Mouse (Mus musculus): ENCODE data around the gene Cdc42ep1. TPM values are rescaled to one million over a fixed set of nuclear protein-coding genes. Genes with fewer than 3 reads are reported as not detected.

Cdc42ep1 gene
- polyA plus RNA-seq, 1 experiment = 1.2 TPM

DNA sequence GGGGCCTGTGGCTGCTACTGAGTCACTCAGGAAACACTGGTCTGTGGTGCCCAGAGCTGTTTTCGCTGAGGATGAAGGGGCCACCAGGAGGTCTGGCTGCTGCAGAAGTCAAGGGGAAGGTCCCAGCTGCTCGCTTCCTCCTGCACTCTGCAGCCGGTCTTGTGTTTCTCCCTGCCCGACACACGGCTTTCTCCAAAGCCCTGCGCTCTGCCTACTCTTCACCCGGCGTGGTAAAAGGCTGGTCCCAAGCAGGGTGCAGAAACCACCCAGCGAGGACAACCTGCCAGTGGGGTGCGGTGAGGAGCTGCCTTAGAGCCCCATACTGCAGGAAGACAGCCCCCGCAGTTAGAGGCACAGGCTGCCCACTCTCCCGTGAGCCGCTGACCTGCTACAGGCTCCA lies 52.3 kb downstream of the Cdc42ep1 start:
- H3K9me3 ChIP-seq = no peaks in the 10 kb centered on the region
- H3K36me3 ChIP-seq (replicated peaks; ENCODE audit: low read length) = peaks cover 74% of the 10 kb centered on the region
- TF ChIP-seq GATA1 (IDR thresholded peaks at IDR 0.05; ENCODE audit: borderline replicate concordance, low read length) = no peak
- peaks cover 95% of the 10 kb centered on the region for H3K4me1 ChIP-seq
- H3K4me3 ChIP-seq (replicated peaks) = peak overlapping the region; percentile 91
- no peaks in the 10 kb centered on the region for H3K27me3 ChIP-seq (replicated peaks)

DNA sequence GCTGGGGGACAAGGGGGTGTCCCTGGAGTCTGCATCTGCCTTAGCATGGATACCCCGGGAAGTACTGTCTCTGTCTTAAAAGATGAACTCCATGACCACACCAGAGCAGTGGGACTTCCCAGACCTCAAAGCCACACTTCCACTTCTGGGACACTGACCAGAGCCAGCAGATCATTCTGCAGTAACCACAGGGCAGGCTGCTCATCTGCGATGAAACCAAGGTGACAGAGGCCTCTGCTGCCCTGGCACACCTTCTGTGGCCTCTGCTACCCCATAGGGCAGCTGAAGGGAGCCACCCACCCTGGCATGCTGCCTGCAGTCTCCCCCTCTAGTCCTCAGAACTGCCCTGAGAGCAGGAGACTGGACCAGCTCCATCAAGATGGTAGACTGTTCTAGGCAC lies 53.3 kb downstream of the Cdc42ep1 start:
- Histone ChIP-seq H3K9me3 (no peaks in the 10 kb centered on the region), H3K27me3 (replicated peaks) (no peaks in the 10 kb centered on the region), H3K4me1 (peaks cover 88% of the 10 kb centered on the region), H3K4me3 (replicated peaks) (peak overlapping the region; percentile 91), H3K36me3 (replicated peaks; ENCODE audit: low read length) (peaks cover 64% of the 10 kb centered on the region)
- TF ChIP-seq FLI1 (IDR thresholded peaks at IDR 0.05; ENCODE audit: low read length) (no peak), GATA1 (IDR thresholded peaks at IDR 0.05; ENCODE audit: borderline replicate concordance, low read length) (no peak)

DNA sequence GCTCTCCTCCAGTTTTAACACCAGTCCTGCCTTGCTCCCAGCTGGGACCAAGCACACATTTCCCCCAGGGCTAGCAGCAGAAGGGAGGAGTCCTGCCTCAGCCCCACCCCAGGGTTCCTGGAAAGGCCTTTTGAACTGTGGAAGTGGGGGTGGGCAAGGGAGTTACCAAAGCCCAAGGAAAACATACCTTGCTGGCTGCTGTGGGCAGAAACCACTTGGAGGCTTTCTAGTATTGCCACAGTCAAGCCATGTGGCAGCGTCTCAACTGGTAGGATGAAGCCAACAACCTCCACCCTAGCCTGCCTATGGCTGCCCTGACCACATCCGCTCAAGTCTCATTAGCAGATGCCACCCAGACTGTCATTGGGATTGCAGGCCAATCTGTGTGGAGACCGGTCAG lies 53.7 kb downstream of the Cdc42ep1 start:
- peaks cover 88% of the 10 kb centered on the region for H3K4me1 ChIP-seq
- H3K4me3 ChIP-seq (replicated peaks) = peak overlapping the region; percentile 91
- peaks cover 63% of the 10 kb centered on the region for H3K36me3 ChIP-seq (replicated peaks; ENCODE audit: low read length)
- H3K9me3 ChIP-seq = no peaks in the 10 kb centered on the region
- H3K27me3 ChIP-seq (replicated peaks) = no peaks in the 10 kb centered on the region
- TF ChIP-seq FLI1 (IDR thresholded peaks at IDR 0.05; ENCODE audit: low read length) (no peak), GATA1 (IDR thresholded peaks at IDR 0.05; ENCODE audit: borderline replicate concordance, low read length) (no peak)

DNA sequence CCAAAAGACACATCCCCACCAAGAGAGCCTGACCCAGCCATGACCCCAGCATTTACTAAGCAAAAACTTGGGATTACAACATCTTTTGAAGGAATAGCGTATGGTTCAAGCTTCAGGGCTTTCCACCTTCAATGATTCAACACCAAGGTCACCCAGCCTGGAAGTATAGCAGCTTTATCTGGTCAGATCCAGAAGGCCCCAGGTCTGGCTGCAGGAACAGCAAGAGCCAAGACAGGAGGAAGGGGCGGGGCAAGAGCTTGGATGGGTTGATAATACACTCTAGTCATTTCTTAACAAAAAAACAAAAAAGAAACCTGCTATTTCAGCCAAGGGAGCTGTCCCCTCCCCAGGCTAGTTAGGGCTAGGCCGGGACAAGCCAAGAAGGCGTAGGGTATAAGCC lies 55.1 kb downstream of the Cdc42ep1 start:
- H3K4me1 ChIP-seq = peaks cover 88% of the 10 kb centered on the region
- TF ChIP-seq GATA1 (IDR thresholded peaks at IDR 0.05; ENCODE audit: borderline replicate concordance, low read length) = no peak
- no peak for TF ChIP-seq FLI1 (IDR thresholded peaks at IDR 0.05; ENCODE audit: low read length)
- H3K4me3 ChIP-seq (replicated peaks) = peak overlapping the region; percentile 99
- no peaks in the 10 kb centered on the region for H3K9me3 ChIP-seq
- no peaks in the 10 kb centered on the region for H3K27me3 ChIP-seq (replicated peaks)
- peaks cover 62% of the 10 kb centered on the region for H3K36me3 ChIP-seq (replicated peaks; ENCODE audit: low read length)

DNA sequence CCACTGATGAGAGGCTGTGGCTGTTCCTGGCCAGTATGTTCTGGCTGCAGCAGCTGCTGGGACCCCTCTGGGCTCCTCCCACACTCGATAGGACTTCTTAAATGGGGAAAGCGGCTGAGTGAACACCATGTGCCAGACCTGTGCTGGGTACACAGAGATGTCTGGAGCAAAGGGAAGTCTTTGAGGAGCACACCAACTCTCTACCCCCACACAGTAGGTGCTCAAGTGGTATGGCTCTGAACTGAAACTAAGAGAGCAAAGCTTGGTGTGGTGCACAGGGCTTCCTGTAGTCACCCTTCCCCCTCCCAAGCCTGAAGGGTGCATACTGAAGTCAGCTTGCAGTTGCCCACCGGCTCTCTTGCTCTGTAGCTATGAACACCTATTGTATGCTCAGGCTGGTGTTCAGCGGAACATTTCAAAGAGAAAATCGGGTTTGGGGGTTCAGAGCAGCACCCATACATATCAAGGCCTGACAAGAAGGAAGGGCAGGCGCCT lies 56.1 kb downstream of the Cdc42ep1 start:
- TF ChIP-seq FLI1 (IDR thresholded peaks at IDR 0.05; ENCODE audit: low read length) (no peak), GATA1 (IDR thresholded peaks at IDR 0.05; ENCODE audit: borderline replicate concordance, low read length) (no peak)
- peaks cover 62% of the 10 kb centered on the region for H3K36me3 ChIP-seq (replicated peaks; ENCODE audit: low read length)
- peak overlapping the region; percentile 99 for H3K4me3 ChIP-seq (replicated peaks)
- no peaks in the 10 kb centered on the region for H3K27me3 ChIP-seq (replicated peaks)
- no peaks in the 10 kb centered on the region for H3K9me3 ChIP-seq
- H3K4me1 ChIP-seq = peaks cover 88% of the 10 kb centered on the region

DNA sequence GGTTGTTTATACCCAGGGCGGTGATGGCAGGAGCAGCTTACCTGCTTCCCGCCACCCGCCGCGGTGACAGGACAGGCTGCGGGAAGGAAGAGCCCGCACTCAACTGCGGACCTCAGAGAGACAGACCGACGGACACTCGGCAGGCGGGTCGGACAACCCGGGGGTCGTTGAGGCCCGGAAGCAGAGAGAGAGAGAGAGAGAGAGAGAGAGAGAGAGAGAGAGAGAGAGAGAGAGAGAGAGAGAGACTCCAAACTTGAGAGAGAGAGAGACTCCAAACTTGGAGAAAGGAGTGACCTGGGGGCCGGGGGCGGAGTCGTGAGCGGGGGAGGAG lies 57.0 kb downstream of the Cdc42ep1 start, which contains the start of gene Gm49510:
Gene Gm49510, plus strand, starts transcription at position 259 of the 331 bp plus-strand sequence.
- no peaks in the 10 kb centered on the region for H3K9me3 ChIP-seq
- H3K4me1 ChIP-seq = peaks cover 88% of the 10 kb centered on the region
- H3K36me3 ChIP-seq (replicated peaks; ENCODE audit: low read length) = peaks cover 62% of the 10 kb centered on the region
- TF ChIP-seq GATA1 (IDR thresholded peaks at IDR 0.05; ENCODE audit: borderline replicate concordance, low read length) (no peak), FLI1 (IDR thresholded peaks at IDR 0.05; ENCODE audit: low read length) (no peak)
- peak within 1 kb of the TSS; percentile 99 for H3K4me3 ChIP-seq (replicated peaks)
- H3K27me3 ChIP-seq (replicated peaks) = no peaks in the 10 kb centered on the region

DNA sequence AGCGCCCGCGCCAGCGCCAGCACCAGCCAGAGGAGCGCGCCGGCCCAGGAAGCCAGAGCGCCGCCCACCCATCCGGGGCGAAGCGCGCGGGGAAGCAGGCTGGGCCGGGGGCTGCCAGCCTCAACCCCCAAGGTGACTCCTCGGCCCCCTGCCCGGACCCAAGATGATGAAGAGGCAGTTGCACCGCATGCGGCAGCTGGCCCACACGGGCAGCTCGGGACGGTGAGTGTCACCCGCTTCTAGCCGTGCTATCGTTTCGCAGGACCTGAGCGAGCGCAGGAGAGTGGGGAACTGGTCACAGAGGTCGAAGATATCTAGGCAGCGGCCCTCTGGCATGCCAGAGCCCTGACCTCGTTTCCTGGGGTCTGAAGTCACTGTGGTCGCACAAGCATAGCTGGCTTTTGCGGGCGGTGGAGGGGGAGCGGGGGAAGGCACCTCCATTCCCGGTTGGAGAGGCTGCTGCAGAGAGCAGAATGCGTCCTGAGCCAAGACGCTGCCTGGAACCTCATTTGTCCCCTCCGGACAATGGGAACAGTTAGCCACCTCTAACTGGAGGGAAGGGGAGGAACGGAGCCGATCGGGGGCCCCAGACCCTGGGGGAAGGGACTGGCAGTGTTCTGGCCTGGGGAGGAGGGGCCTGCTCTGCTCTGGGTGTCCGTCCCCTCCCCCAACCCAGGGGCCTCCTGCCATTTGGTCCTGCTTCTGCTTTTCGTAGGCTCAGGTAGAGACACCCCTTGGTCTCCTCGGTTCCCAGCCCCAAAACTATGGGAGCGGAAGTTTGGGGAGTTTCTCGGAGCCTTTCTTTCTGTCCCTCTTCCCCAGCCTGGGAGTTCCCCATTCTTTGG lies 57.5 kb downstream of the Cdc42ep1 start, which contains the start of gene Sh3bp1:
Gene Sh3bp1, plus strand, starts transcription at position 29 of the 845 bp plus-strand sequence.
- Histone ChIP-seq H3K9me3 (no peaks in the 10 kb centered on the region), H3K27me3 (replicated peaks) (no peaks in the 10 kb centered on the region), H3K36me3 (replicated peaks; ENCODE audit: low read length) (peaks cover 68% of the 10 kb centered on the region), H3K4me3 (replicated peaks) (peak within 1 kb of the TSS; percentile 99), H3K4me1 (peaks cover 88% of the 10 kb centered on the region)
- TF ChIP-seq GATA1 (IDR thresholded peaks at IDR 0.05; ENCODE audit: borderline replicate concordance, low read length) (no peak), FLI1 (IDR thresholded peaks at IDR 0.05; ENCODE audit: low read length) (no peak)

Other genes with a start within 250 kb of the Cdc42ep1 start
- gene Cyth4, start 245.6 kb upstream of the Cdc42ep1 start, polyA plus RNA-seq (2012; ENCODE audit: insufficient read depth, low replicate concordance) = 27.7 and 31.6 TPM in 2 replicates
- 0.26 and 0.28 TPM in 2 replicates for gene Elfn2, start 123.9 kb upstream of the Cdc42ep1 start, polyA plus RNA-seq (2012; ENCODE audit: insufficient read depth, low replicate concordance)
- 36.6 and 48.4 TPM in 2 replicates for gene Mfng, start 69.1 kb upstream of the Cdc42ep1 start, polyA plus RNA-seq (2012; ENCODE audit: insufficient read depth, low replicate concordance)
- 1.5 and 2.1 TPM in 2 replicates for gene Card10, start 39.6 kb upstream of the Cdc42ep1 start, polyA plus RNA-seq (2012; ENCODE audit: insufficient read depth, low replicate concordance)
- gene Lgals2, start 12.9 kb downstream of the Cdc42ep1 start, polyA plus RNA-seq (2012; ENCODE audit: insufficient read depth, low replicate concordance) = not detected in 2 replicates
- 198 and 388 TPM in 2 replicates for gene Gga1, start 34.6 kb downstream of the Cdc42ep1 start, polyA plus RNA-seq (2012; ENCODE audit: insufficient read depth, low replicate concordance)
- gene Gm49510, start 57.0 kb downstream of the Cdc42ep1 start, polyA plus RNA-seq (2012; ENCODE audit: insufficient read depth, low replicate concordance) = 2.9 and 8.0 TPM in 2 replicates
- gene Sh3bp1, start 57.1 kb downstream of the Cdc42ep1 start, polyA plus RNA-seq (2012; ENCODE audit: insufficient read depth, low replicate concordance) = 1,441 and 3,817 TPM in 2 replicates
- 8.6 and 29.8 TPM in 2 replicates for gene Pdxp, start 71.3 kb downstream of the Cdc42ep1 start, polyA plus RNA-seq (2012; ENCODE audit: insufficient read depth, low replicate concordance)
- gene Lgals1, start 84.1 kb downstream of the Cdc42ep1 start, polyA plus RNA-seq (2012; ENCODE audit: insufficient read depth, low replicate concordance) = 75.3 and 689 TPM in 2 replicates
- gene Nol12, start 92.3 kb downstream of the Cdc42ep1 start, polyA plus RNA-seq (2012; ENCODE audit: insufficient read depth, low replicate concordance) = 16.3 and 19.1 TPM in 2 replicates
- gene Triobp, start 105.1 kb downstream of the Cdc42ep1 start, polyA plus RNA-seq (2012; ENCODE audit: insufficient read depth, low replicate concordance) = 97.8 and 237 TPM in 2 replicates
- gene H1f0, start 185.8 kb downstream of the Cdc42ep1 start, polyA plus RNA-seq (2012; ENCODE audit: insufficient read depth, low replicate concordance) = 211 and 406 TPM in 2 replicates
- gene Galr3, start 199.3 kb downstream of the Cdc42ep1 start, polyA plus RNA-seq (2012; ENCODE audit: insufficient read depth, low replicate concordance) = 10.8 and 18.1 TPM in 2 replicates
- gene Ankrd54, start 220.3 kb downstream of the Cdc42ep1 start, polyA plus RNA-seq (2012; ENCODE audit: insufficient read depth, low replicate concordance) = 32.5 and 90.9 TPM in 2 replicates
- gene Eif3l, start 232.6 kb downstream of the Cdc42ep1 start, polyA plus RNA-seq (2012; ENCODE audit: insufficient read depth, low replicate concordance) = 9.1 and 10.8 TPM in 2 replicates

Data from megakaryocyte, embryonic 14.5 days (primary cell).